Mouse (Mus musculus) cerebellum, postnatal 10 days (tissue): ENCODE results near the gene Gm7697.
A peak's percentile ranks its signal among the peaks of the same experiment; 100 is the strongest.
"Not testable (repeated sequence)": the region's sequence is repeated elsewhere in the genome, so short reads cannot be mapped to it uniquely, and the experiment has no call there.

Source experiments
- DNase-seq, 2 experiments: peaks; one replicate each; pipeline ENCODE4 v3.0.0; 2021; ENCODE audit warnings: mixed read lengths in 2 of 2

Gm7697 gene

GRCm38 (mm10) chr8:69522876-69523275, at the start of gene Gm7697:
Gm7697 (minus strand) TSS chr8:69522976.
- not testable (repeated sequence) for DNase-seq

GRCm38 (mm10) chr8:69551249-69551648, 28.5 kb upstream of the Gm7697 start:
- DNase-seq: not testable (repeated sequence)

- peak; percentile 75 to 79 for DNase-seq
Measured at GRCm38 (mm10) chr8:69549556-69549955, 26.8 kb upstream of the Gm7697 start.

GRCm38 (mm10) chr8:69548114-69548513, 25.3 kb upstream of the Gm7697 start:
- DNase-seq: not testable (repeated sequence)

GRCm38 (mm10) chr8:69547208-69547607, 24.4 kb upstream of the Gm7697 start:
- peak in 1 of 2 experiments; percentile 26 for DNase-seq

GRCm38 (mm10) chr8:69545020-69545419, 22.2 kb upstream of the Gm7697 start:
- peak in 1 of 2 experiments; percentile 44 for DNase-seq

- peak in 1 of 2 experiments; percentile 26 for DNase-seq
Measured at GRCm38 (mm10) chr8:69544511-69544910, 21.7 kb upstream of the Gm7697 start.

GRCm38 (mm10) chr8:69543984-69544383, 21.2 kb upstream of the Gm7697 start:
- DNase-seq: not testable (repeated sequence)

GRCm38 (mm10) chr8:69540764-69541163, 18.0 kb upstream of the Gm7697 start:
- peak; percentile 79 to 81 for DNase-seq

- DNase-seq: not testable (repeated sequence)
Measured at GRCm38 (mm10) chr8:69540331-69540730, 17.6 kb upstream of the Gm7697 start.

GRCm38 (mm10) chr8:69474946-69475345, 47.8 kb downstream of the Gm7697 start:
- DNase-seq: peak; percentile 31 to 69

- DNase-seq: not testable (repeated sequence)
Measured at GRCm38 (mm10) chr8:69453465-69453864, 69.3 kb downstream of the Gm7697 start, which contains the start of gene Gm9495. Gm9495 (minus strand) TSS chr8:69453565.
